Mouse (Mus musculus): ENCODE results near the gene Sipa1.

DNA sequence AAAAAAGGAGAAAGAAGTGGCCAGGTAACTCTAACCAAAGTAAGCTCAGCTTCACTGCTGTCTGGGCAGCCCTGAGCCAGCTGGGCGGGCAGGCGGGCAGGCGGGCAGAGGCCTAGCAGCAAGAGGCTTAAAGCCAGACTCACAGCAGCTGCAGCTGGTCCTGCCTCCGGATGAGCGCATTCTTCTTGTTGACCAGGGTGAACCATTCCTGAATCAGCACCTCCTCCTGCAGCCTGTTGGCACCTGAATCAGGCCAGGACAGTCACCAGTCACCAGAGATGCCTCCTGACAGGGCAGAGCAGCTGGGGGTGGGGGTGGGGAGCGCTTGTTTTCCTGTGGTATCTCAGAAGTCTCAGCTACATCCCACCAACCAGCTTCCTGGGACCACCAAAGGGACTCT lies 46.6 kb upstream of the Sipa1 start:
- no peak for TF ChIP-seq CTCF (conservative IDR thresholded peaks at IDR 0.05; ENCODE audit: low read length)
- TF ChIP-seq NANOG (IDR thresholded peaks at IDR 0.05; ENCODE audit: borderline replicate concordance, low read length), result no peak
